Mouse (Mus musculus): ENCODE measurements around the gene Kcnk5. TPM values are rescaled to one million over a fixed set of nuclear protein-coding genes. Genes with fewer than 3 reads are reported as not detected.

The Kcnk5 gene
- total RNA-seq (2012; rRNA removed) (11.7 and 12.3 TPM in 2 replicates), total RNA-seq (2014; rRNA removed) (8.7 and 9.0 TPM in 2 replicates), polyA plus RNA-seq (2012; ENCODE audit: insufficient read length, low read depth) (12.5 and 14.1 TPM in 2 replicates)

GRCm38 (mm10) chr14:20181466-20181921 lies at the start of gene Kcnk5:
Gene Kcnk5 (minus strand): TSS chr14:20181809.
- peak; percentile 89 for DNase-seq (ENCODE audit: extremely low read depth)
- no peaks in the 10 kb centered on the region for H3K36me3 ChIP-seq (replicated peaks in 1 of 2; ENCODE audit: control insufficient read depth in 1 of 2, insufficient read depth in 1 of 2, low read length in 1 of 2)
- H3K4me2 ChIP-seq (ENCODE audit: insufficient read depth, low read depth, poor library complexity, severe bottlenecking), result peak within 1 kb of the TSS; percentile 89
- H3K27me3 ChIP-seq (replicated peaks), result peaks cover 1% of the 10 kb centered on the region
- TF ChIP-seq E2F4 (IDR thresholded peaks at IDR 0.05; ENCODE audit: insufficient replicate concordance, low read depth, low read length) (peak; percentile 78; the same call in 1 of the 2 replicates), RAD21 (IDR thresholded peaks at IDR 0.05; ENCODE audit: low read depth, low read length) (no peak; the same call in 1 of the 2 replicates), PAX5 (IDR thresholded peaks at IDR 0.05; ENCODE audit: low read length) (no peak), TCF12 (IDR thresholded peaks at IDR 0.05; ENCODE audit: low read depth, low read length) (peak; percentile 81), CHD1 (IDR thresholded peaks at IDR 0.05; ENCODE audit: low read depth, low read length) (no peak), ELF1 (IDR thresholded peaks at IDR 0.05; ENCODE audit: low read depth, low read length) (0 out of 2 replicates have a peak, but pooled peaks have one; percentile 18), RCOR1 (conservative IDR thresholded peaks at IDR 0.05; ENCODE audit: low read depth, low read length) (peak; percentile 54; the same call in 1 of the 2 replicates), ZC3H11A (IDR thresholded peaks at IDR 0.05; ENCODE audit: low read depth, low read length) (no peak), USF1 (IDR thresholded peaks at IDR 0.05; ENCODE audit: low read depth, low read length) (peak; percentile 19; the same call in 1 of the 2 replicates), POLR2A (IDR thresholded peaks at IDR 0.05; ENCODE audit: low read depth, low read length) (peak; percentile 100), MYC (IDR thresholded peaks at IDR 0.05; ENCODE audit: low read depth, low read length) (peak; percentile 90), JUN (IDR thresholded peaks at IDR 0.05; ENCODE audit: insufficient read depth, low read depth, low read length) (no peak), ZKSCAN1 (IDR thresholded peaks at IDR 0.05; ENCODE audit: borderline replicate concordance, low read depth, low read length) (no peak), EP300 (IDR thresholded peaks at IDR 0.05; ENCODE audit: low read length) (no peak), USF2 (conservative IDR thresholded peaks at IDR 0.05; ENCODE audit: low read depth, low read length) (no peak), BHLHE40 (IDR thresholded peaks at IDR 0.05; ENCODE audit: low read depth, low read length) (peak; percentile 71), IRF4 (IDR thresholded peaks at IDR 0.05; ENCODE audit: low read depth, low read length) (no peak), HCFC1 (IDR thresholded peaks at IDR 0.05; ENCODE audit: low read depth, low read length) (peak; percentile 42), POLR2AphosphoS2 (IDR thresholded peaks at IDR 0.05; ENCODE audit: low read depth, low read length) (peak; percentile 98), ZNF384 (IDR thresholded peaks at IDR 0.05; ENCODE audit: low read depth, low read length) (no peak), UBTF (IDR thresholded peaks at IDR 0.05; ENCODE audit: low read depth, low read length) (no peak), GABPA (IDR thresholded peaks at IDR 0.05; ENCODE audit: insufficient replicate concordance, low read depth, low read length) (no peak), TBP (conservative IDR thresholded peaks at IDR 0.05; ENCODE audit: low read depth, low read length) (peak; percentile 88), ZMIZ1 (IDR thresholded peaks at IDR 0.05; ENCODE audit: low read depth, low read length) (peak; percentile 98), CHD2 (IDR thresholded peaks at IDR 0.05; ENCODE audit: low read length) (no peak), NELFE (IDR thresholded peaks at IDR 0.05; ENCODE audit: low read depth, low read length) (peak; percentile 99), SIN3A (IDR thresholded peaks at IDR 0.05; ENCODE audit: low read length) (peak; percentile 90), MAX (IDR thresholded peaks at IDR 0.05; ENCODE audit: low read length) (peak; percentile 90), JUND (conservative IDR thresholded peaks at IDR 0.05; ENCODE audit: low read depth, low read length) (no peak), CTCF (conservative IDR thresholded peaks at IDR 0.05 in 1 of 2, IDR thresholded peaks at IDR 0.05 in 1 of 2; ENCODE audit: low read depth in 2 of 2, low read length in 2 of 2) (no peak), MEF2A (IDR thresholded peaks at IDR 0.05; ENCODE audit: borderline replicate concordance, low read depth, low read length) (peak; percentile 44; the same call in 1 of the 2 replicates), ETS1 (conservative IDR thresholded peaks at IDR 0.05; ENCODE audit: low read depth, low read length) (peak; percentile 7; the same call in 1 of the 2 replicates), MXI1 (IDR thresholded peaks at IDR 0.05; ENCODE audit: low read depth, low read length) (peak; percentile 97), MAFK (IDR thresholded peaks at IDR 0.05; ENCODE audit: insufficient replicate concordance, low read length) (no peak), KAT2A (IDR thresholded peaks at IDR 0.05; ENCODE audit: insufficient replicate concordance, low read length) (no peak), NRF1 (IDR thresholded peaks at IDR 0.05; ENCODE audit: low read depth, low read length) (peak; percentile 89), MAZ (IDR thresholded peaks at IDR 0.05; ENCODE audit: low read depth, low read length) (0 out of 2 replicates have a peak, but pooled peaks have one; percentile 35), SMC3 (IDR thresholded peaks at IDR 0.05; ENCODE audit: low read depth, low read length) (peak; percentile 23)
- in situ Hi-C loops (cut with MboI; ENCODE audit: low pct_ligation_motif_present, low pct_unique_long_range_greater_than_20kb, low sequenced_read_pairs), result no loop called here
- no peak within 1 kb of the TSS for H3K27ac ChIP-seq (ENCODE audit: insufficient read depth, low read depth)
- peak within 1 kb of the TSS; percentile 70 to 87 (median 73) for H3K4me3 ChIP-seq (replicated peaks in 1 of 3; ENCODE audit: low read depth in 2 of 3, low read length in 2 of 3, poor library complexity in 1 of 3)
- peaks cover 48% of the 10 kb centered on the region for H3K79me2 ChIP-seq (replicated peaks; ENCODE audit: control insufficient read depth, extremely low read depth, insufficient read depth, poor library complexity, severe bottlenecking)
- dilution Hi-C loops (cut with MboI; ENCODE audit: extremely low pct_ligation_motif_present, extremely low pct_unique_long_range_greater_than_20kb, low sequenced_read_pairs), result no loop called here
- no peaks in the 10 kb centered on the region for H3K9me3 ChIP-seq (replicated peaks; ENCODE audit: low read length)
- H3K4me1 ChIP-seq (ENCODE audit: control insufficient read depth in 1 of 2, insufficient read depth in 2 of 2), result peaks cover 0 to 26% of the 10 kb centered on the region in 2 experiments; a peak in 2 of 4 replicates
- H3K9ac ChIP-seq (ENCODE audit: insufficient read depth, low read depth), result peak within 1 kb of the TSS; percentile 32

Data from CH12.LX (cell line).